Mouse (Mus musculus) liver, postnatal 0 days (tissue): ENCODE results near the gene Ube2t. TPM values are rescaled to one million over a fixed set of nuclear protein-coding genes. Genes with fewer than 3 reads are reported as not detected.

ENCODE experiments used
- ATAC-seq: fragments of 200-750 bp; cut with Nextera tagmentation; 2 replicates; pipeline ENCODE4 v1.8.0; 2017; ENCODE audit warnings: mild to moderate bottlenecking, moderate library complexity
- DNase-seq: peaks from one replicate; pipeline ENCODE4 v3.0.0-alpha.2; 2016
- H3K27ac ChIP-seq: fragments of 300-500 bp; sonication (generic); 2 replicates; pipeline ENCODE4 v1.5.1; 2014; ENCODE audit warnings: antibody characterized with exemption, moderate library complexity, mild to moderate bottlenecking, low read depth
- H3K27me3 ChIP-seq: fragments of 300-500 bp; sonication (generic); 2 replicates; pipeline ENCODE4 v1.6.1; 2014; ENCODE audit warnings: low read length, control low read depth, mixed read lengths; ENCODE audit not compliant: insufficient read depth
- H3K36me3 ChIP-seq: fragments of 300-500 bp; sonication (generic); replicated peaks from 2 replicates; pipeline ENCODE4 v1.6.1; 2014; ENCODE audit warnings: mild to moderate bottlenecking, control low read depth, low read length, moderate library complexity, mixed read lengths; ENCODE audit not compliant: insufficient read depth
- H3K4me1 ChIP-seq: fragments of 300-500 bp; sonication (generic); 2 replicates; pipeline ENCODE4 v1.6.1; 2014; ENCODE audit warnings: antibody characterized with exemption, mild to moderate bottlenecking, control low read depth; ENCODE audit not compliant: insufficient read depth
- H3K4me2 ChIP-seq: fragments of 300-500 bp; sonication (generic); 2 replicates; pipeline ENCODE4 v1.6.1; 2014; ENCODE audit warnings: low read depth, mild to moderate bottlenecking, low read length, moderate library complexity, mixed read lengths
- H3K4me3 ChIP-seq: fragments of 300-500 bp; sonication (generic); 2 replicates; pipeline ENCODE4 v1.5.1; 2014; ENCODE audit warnings: low read depth, low read length
- H3K9ac ChIP-seq: fragments of 300-500 bp; sonication (generic); replicated peaks from 2 replicates; pipeline ENCODE4 v1.6.1; 2014; ENCODE audit warnings: mild to moderate bottlenecking, moderate library complexity
- H3K9me3 ChIP-seq: fragments of 300-500 bp; sonication (generic); 2 replicates; pipeline ENCODE4 v1.6.1; 2016; ENCODE audit warnings: mild to moderate bottlenecking, control low read depth, low read length, mixed read lengths
- CTCF ChIP-seq: sonication (generic); IDR thresholded peaks from 2 replicates; pipeline ENCODE4 v1.5.1; 2016; ENCODE audit warnings: antibody characterized with exemption, low read depth
- EP300 ChIP-seq: IDR thresholded peaks from 2 replicates; pipeline ENCODE4 v1.6.1; 2016; ENCODE audit warnings: antibody characterized with exemption, low read depth, mild to moderate bottlenecking
- WGBS: fragments of 180-500 bp; shearing (Covaris S2); extraction: QIAGEN DNeasy Blood & Tissue Kit; methylation state at CpG from one replicate; pipeline ENCODE4 v1.1.7; 2014; ENCODE audit not compliant: insufficient replicate concordance; 5-methylcytosine and 5-hydroxymethylcytosine counted together
- polyA plus RNA-seq: library from polyadenylated mRNA; unstranded; fragments of >200 nt; fragmentation: Nextera tagmentation; extraction: Ambion mirVana; gene quantifications from 2 replicates; pipeline ENCODE4 v1.2.1, GENCODE M21; 2015

Ube2t gene
- 17.1 and 17.6 TPM in 2 replicates for polyA plus RNA-seq

- peak within 1 kb of the TSS; percentile 72 for H3K27ac ChIP-seq
- H3K9me3 ChIP-seq = no peaks in the 10 kb centered on the region
- WGBS = 1% methylated on average over 50 of the region's 50 CpGs
- H3K36me3 ChIP-seq = no peaks in the 10 kb centered on the region
- TF ChIP-seq CTCF (peak; percentile 5; the same call in 1 of the 2 replicates), EP300 (peak; percentile 38; the same call in 1 of the 2 replicates)
- peak; percentile 97 for DNase-seq
- peak within 1 kb of the TSS; percentile 77 for H3K4me2 ChIP-seq
- ATAC-seq = peak; percentile 100
- no peaks in the 10 kb centered on the region for H3K27me3 ChIP-seq
- H3K9ac ChIP-seq = peak within 1 kb of the TSS; percentile 81
- peaks cover 16% of the 10 kb centered on the region for H3K4me1 ChIP-seq
- peak within 1 kb of the TSS; percentile 85 for H3K4me3 ChIP-seq
Measured at GRCm38 (mm10) chr1:134962053-134962803, at the start of gene Ube2t. Gene Ube2t (plus strand): TSS chr1:134962565.

DNA sequence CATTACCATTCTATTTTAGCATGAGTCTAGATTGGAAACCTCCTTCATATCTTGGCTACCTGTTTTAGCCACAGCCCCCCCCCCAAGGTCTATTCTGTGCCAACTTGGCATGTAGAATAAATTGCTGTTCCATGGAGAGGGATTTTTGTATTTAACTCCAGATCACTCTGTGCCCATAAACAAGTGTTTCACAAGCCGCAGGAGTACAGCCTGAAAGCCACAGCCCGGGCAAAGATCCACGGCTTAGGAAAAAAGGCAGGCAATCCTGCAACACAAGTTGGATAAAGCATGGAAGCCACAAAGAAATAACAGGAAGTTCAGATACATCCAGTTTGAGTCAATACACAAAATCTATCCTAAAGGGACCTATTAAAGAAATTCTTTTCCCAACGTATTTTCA is 48.8 kb upstream of the Ube2t start:
- Histone ChIP-seq H3K9ac (no peak overlapping the region), H3K4me3 (no peak overlapping the region), H3K36me3 (no peaks in the 10 kb centered on the region), H3K9me3 (no peaks in the 10 kb centered on the region), H3K4me1 (peaks cover 6% of the 10 kb centered on the region; the same call in 1 of the 2 replicates), H3K27ac (no peak overlapping the region), H3K27me3 (no peaks in the 10 kb centered on the region), H3K4me2 (no peak overlapping the region)
- ATAC-seq (no peak), DNase-seq (no peak)
- 81% methylated on average over 4 of the region's 4 CpGs for WGBS
- TF ChIP-seq CTCF = no peak
- no peak for TF ChIP-seq EP300

DNA sequence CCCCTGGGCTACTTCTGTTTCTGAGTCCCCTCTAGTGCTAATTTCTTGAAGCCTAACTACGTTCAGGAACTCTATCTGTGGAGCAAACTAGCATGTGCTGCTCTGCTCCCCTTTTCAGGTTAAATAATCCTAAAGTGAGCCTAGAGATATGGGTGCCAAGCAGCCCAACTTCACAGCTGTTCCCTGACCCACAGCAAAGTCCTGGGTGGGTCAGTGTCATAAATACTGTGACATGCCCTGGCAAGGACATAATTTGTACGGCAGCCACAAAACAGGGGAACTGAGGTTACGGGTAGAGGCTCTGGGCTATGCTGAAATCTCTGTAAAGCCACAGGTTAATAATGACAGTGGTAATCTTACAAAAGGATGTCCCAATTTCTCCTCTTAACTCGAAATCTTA is 46.9 kb upstream of the Ube2t start:
- no peak for TF ChIP-seq CTCF
- TF ChIP-seq EP300 = no peak
- WGBS = 67% methylated on average over 4 of the region's 4 CpGs

DNA sequence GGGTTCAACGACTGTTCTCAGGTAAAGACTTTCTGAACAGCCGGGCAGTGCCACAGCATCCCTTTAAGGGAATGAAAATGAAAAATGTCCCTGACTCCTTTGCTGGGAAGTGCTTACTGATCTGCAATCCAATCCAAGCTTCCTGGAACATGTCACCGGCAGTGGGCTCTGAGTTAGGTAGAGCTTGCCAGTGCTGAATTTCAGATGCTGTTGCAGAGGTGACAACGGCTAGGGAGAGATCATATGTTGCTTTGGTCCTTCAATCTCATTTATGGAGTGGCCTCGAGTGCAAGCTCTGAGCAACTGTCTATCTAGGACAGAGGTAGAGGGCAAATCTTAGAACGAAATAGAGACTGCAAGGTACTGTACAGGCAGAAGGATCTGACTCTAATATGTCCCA is 43.4 kb upstream of the Ube2t start:
- no peak for ATAC-seq
- no peak for TF ChIP-seq CTCF
- no peak for TF ChIP-seq EP300

More for the DNA sequence above, 46.9 kb upstream of the Ube2t start:
- no peak overlapping the region for H3K9ac ChIP-seq
- H3K4me2 ChIP-seq = no peak overlapping the region
- no peaks in the 10 kb centered on the region for H3K36me3 ChIP-seq
- no peaks in the 10 kb centered on the region for H3K27me3 ChIP-seq
- H3K9me3 ChIP-seq = no peaks in the 10 kb centered on the region
- 0 out of 2 replicates have a peak, but pooled peaks cover 4% of the 10 kb centered on the region for H3K4me1 ChIP-seq
- no peak overlapping the region for H3K27ac ChIP-seq
- no peak overlapping the region for H3K4me3 ChIP-seq
- ATAC-seq (no peak), DNase-seq (no peak)

GRCm38 (mm10) chr1:134932431-134932830 is 29.9 kb upstream of the Ube2t start:
- DNase-seq (no peak), ATAC-seq (no peak)
- Histone ChIP-seq H3K36me3 (no peaks in the 10 kb centered on the region), H3K4me2 (no peak overlapping the region), H3K27me3 (no peaks in the 10 kb centered on the region), H3K27ac (no peak overlapping the region), H3K9me3 (no peaks in the 10 kb centered on the region), H3K4me3 (no peak overlapping the region), H3K9ac (no peak overlapping the region), H3K4me1 (no peaks in the 10 kb centered on the region)
- 65% methylated on average over 7 of the region's 7 CpGs for WGBS
- no peak for TF ChIP-seq CTCF
- no peak for TF ChIP-seq EP300

More for the DNA sequence above, 43.4 kb upstream of the Ube2t start:
- no peak overlapping the region for H3K9ac ChIP-seq
- no peaks in the 10 kb centered on the region for H3K9me3 ChIP-seq
- H3K4me2 ChIP-seq = no peak overlapping the region
- H3K4me3 ChIP-seq = no peak overlapping the region
- DNase-seq = no peak
- H3K4me1 ChIP-seq = no peaks in the 10 kb centered on the region
- H3K27ac ChIP-seq = no peak overlapping the region
- no peaks in the 10 kb centered on the region for H3K27me3 ChIP-seq
- no peaks in the 10 kb centered on the region for H3K36me3 ChIP-seq
- 80% methylated on average over 6 of the region's 6 CpGs for WGBS

DNA sequence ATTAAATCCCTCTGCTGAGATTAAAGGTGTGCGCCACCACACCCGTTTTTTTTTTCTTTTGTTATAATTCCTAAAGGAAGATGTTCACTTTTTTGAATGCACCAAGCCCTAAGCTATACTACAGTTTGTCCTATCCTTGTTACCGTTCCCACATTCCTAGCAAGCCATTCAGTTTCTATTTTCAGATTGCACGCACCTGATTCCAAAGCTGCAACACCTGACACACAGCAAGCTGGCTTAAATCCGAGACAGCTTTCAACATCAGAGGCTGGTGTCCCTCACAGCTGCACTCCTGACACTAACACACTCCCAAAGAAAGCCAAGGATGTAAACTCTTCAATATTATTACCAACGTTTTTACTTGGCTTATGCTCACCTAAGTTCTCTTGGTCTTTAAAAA is 26.0 kb upstream of the Ube2t start:
- no peak overlapping the region for H3K27ac ChIP-seq

More for the DNA sequence above, 26.0 kb upstream of the Ube2t start:
- peaks cover 3% of the 10 kb centered on the region; the same call in 1 of the 2 replicates for H3K4me1 ChIP-seq
- H3K9ac ChIP-seq = no peak overlapping the region
- WGBS = 81% methylated on average over 6 of the region's 6 CpGs
- TF ChIP-seq EP300 = no peak
- no peak for TF ChIP-seq CTCF
- no peak for DNase-seq
- no peaks in the 10 kb centered on the region for H3K36me3 ChIP-seq
- H3K4me2 ChIP-seq = no peak overlapping the region
- ATAC-seq = no peak
- no peaks in the 10 kb centered on the region for H3K9me3 ChIP-seq
- H3K4me3 ChIP-seq = no peak overlapping the region
- no peaks in the 10 kb centered on the region for H3K27me3 ChIP-seq
